Mouse (Mus musculus) right cerebral cortex, adult 2 months (tissue): ENCODE results near the gene Nxn.
"Not testable (repeated sequence)": the region's sequence is repeated elsewhere in the genome, so short reads cannot be mapped to it uniquely, and the experiment has no call there.

Source experiments
- DNase-seq, 2 experiments: peaks; one replicate each; pipeline ENCODE4 v3.0.0; 2021 to 2022; ENCODE audit warnings: low spot score in 2 of 2

Gene Nxn

GRCm38 (mm10) chr11:76213841-76214240, 185.1 kb downstream of the Nxn start:
- DNase-seq: no peak

- not testable (repeated sequence) for DNase-seq
These were observed 187.3 kb downstream of the Nxn start for GRCm38 (mm10) chr11:76211595-76211994.

- DNase-seq: no peak
These were observed 188.5 kb downstream of the Nxn start for GRCm38 (mm10) chr11:76210228-76210985.
